Mouse (Mus musculus): ENCODE data around the gene Klc1. TPM values are rescaled to one million over a fixed set of nuclear protein-coding genes. Genes with fewer than 3 reads are reported as not detected.

The Klc1 gene
- total and polyA plus RNA-seq, 2 experiments: 17.4 to 18.8 TPM

DNA sequence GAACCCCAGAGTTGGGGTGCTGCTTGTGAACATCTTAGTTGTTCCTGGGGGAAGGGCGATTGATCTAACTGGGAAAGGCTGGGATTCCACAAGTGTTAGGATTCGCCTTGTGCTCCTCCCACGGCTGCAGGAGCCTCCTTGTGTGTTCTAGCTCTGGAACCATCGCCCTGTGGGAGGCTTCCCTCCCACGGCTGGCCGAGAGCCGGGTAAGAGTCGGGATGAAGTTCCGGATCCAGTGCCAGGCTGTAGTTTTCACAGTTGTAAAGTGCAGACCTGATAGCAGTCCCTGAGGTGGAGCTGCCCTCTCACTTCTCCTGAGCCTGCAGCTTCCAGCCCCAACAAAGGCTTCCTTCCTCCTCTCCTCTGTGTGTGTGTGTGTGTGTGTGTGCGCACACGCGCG is 57.9 kb downstream of the Klc1 start:
- peak overlapping the region; percentile 16; the same call in 1 of the 2 replicates for H3K4me3 ChIP-seq (ENCODE audit: insufficient read depth, low read depth, low read length)
- peaks cover 24% of the 10 kb centered on the region for H3K79me2 ChIP-seq (ENCODE audit: control insufficient read depth, insufficient read depth, low read length)
- TF ChIP-seq CTCF (IDR thresholded peaks at IDR 0.05; ENCODE audit: low read depth, low read length): no peak
- no peak for TF ChIP-seq POLR2A (IDR thresholded peaks at IDR 0.05; ENCODE audit: extremely low read depth, insufficient read depth, low read length)
- H3K4me1 ChIP-seq (ENCODE audit: control insufficient read depth, insufficient read depth, low read length): peaks cover 41% of the 10 kb centered on the region
- H3K36me3 ChIP-seq (ENCODE audit: control insufficient read depth, insufficient read depth, low read length): no peaks in the 10 kb centered on the region
- WGBS: 21% methylated on average over 13 of the region's 13 CpGs
- peak; percentile 62 for DNase-seq (ENCODE audit: extremely low read depth, low read depth, low spot score)
- no peaks in the 10 kb centered on the region for H3K27me3 ChIP-seq (ENCODE audit: control insufficient read depth, insufficient read depth, low read length)
- H3K9ac ChIP-seq (ENCODE audit: low read depth, low read length): peak overlapping the region; percentile 42
- H3K27ac ChIP-seq (replicated peaks; ENCODE audit: insufficient read depth, low read depth, low read length): peak overlapping the region; percentile 63

DNA sequence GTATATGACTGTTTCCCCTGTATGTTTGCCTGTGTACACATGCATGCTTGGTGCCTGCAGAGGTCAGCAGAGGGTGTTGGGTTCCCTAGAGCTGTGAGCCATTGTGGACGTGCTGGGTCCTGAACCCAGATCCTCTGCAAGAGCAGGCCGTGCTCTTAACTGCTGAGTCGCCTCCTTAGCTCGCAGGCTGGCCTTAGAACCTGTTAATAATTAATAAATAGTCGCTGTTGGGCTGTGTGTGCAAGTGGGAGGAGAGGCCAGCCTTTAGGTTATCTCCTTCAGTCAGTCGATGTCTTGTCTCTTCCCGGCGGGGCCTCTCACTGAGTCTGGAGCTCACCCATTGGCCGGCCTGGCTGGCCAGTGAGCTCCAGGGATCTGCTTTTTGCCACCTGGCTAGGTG is 58.3 kb downstream of the Klc1 start:
- Histone ChIP-seq H3K4me1 (ENCODE audit: control insufficient read depth, insufficient read depth, low read length) (peaks cover 41% of the 10 kb centered on the region), H3K4me3 (ENCODE audit: insufficient read depth, low read depth, low read length) (0 out of 2 replicates have a peak overlapping the region, but pooled peaks have one; percentile 16), H3K79me2 (ENCODE audit: control insufficient read depth, insufficient read depth, low read length) (peaks cover 25% of the 10 kb centered on the region), H3K9ac (ENCODE audit: low read depth, low read length) (peak overlapping the region; percentile 42; the same call in 1 of the 2 replicates), H3K36me3 (ENCODE audit: control insufficient read depth, insufficient read depth, low read length) (no peaks in the 10 kb centered on the region), H3K27ac (replicated peaks; ENCODE audit: insufficient read depth, low read depth, low read length) (peak overlapping the region; percentile 63), H3K27me3 (ENCODE audit: control insufficient read depth, insufficient read depth, low read length) (no peaks in the 10 kb centered on the region)
- DNase-seq (ENCODE audit: extremely low read depth, low read depth, low spot score): peak; percentile 85
- 13% methylated on average over 9 of the region's 9 CpGs for WGBS
- 0 out of 2 replicates have a peak, but pooled peaks have one; percentile 37 for TF ChIP-seq POLR2A (IDR thresholded peaks at IDR 0.05; ENCODE audit: extremely low read depth, insufficient read depth, low read length)
- no peak for TF ChIP-seq CTCF (IDR thresholded peaks at IDR 0.05; ENCODE audit: low read depth, low read length)

DNA sequence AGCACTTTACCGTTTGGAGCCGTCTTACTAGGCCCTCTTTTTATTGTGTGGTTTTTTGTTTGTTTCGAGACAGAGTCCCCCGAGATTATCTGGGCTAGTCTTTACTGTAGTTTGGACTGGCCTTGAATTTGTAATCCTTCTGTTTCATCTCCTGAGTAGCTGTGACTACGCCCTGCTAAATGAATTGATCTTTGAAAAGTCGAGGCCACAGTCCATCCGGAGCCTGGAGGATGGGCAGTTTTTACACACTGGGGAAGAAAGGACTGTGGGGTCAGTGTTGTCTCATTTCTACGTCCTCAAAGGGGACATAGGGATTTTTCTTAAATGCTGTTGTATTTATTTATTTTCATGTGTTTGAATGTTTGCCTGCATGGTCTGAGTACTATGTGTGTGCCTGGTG is 59.3 kb downstream of the Klc1 start:
- Histone ChIP-seq H3K27me3 (ENCODE audit: control insufficient read depth, insufficient read depth, low read length) (no peaks in the 10 kb centered on the region), H3K4me3 (ENCODE audit: insufficient read depth, low read depth, low read length) (no peak overlapping the region), H3K9ac (ENCODE audit: low read depth, low read length) (peak overlapping the region; percentile 16), H3K4me1 (ENCODE audit: control insufficient read depth, insufficient read depth, low read length) (peaks cover 37% of the 10 kb centered on the region), H3K79me2 (ENCODE audit: control insufficient read depth, insufficient read depth, low read length) (peaks cover 29% of the 10 kb centered on the region), H3K27ac (replicated peaks; ENCODE audit: insufficient read depth, low read depth, low read length) (peak overlapping the region; percentile 68), H3K36me3 (ENCODE audit: control insufficient read depth, insufficient read depth, low read length) (no peaks in the 10 kb centered on the region)
- 16% methylated on average over 8 of the region's 8 CpGs for WGBS
- no peak for TF ChIP-seq CTCF (IDR thresholded peaks at IDR 0.05; ENCODE audit: low read depth, low read length)
- no peak for TF ChIP-seq POLR2A (IDR thresholded peaks at IDR 0.05; ENCODE audit: extremely low read depth, insufficient read depth, low read length)
- DNase-seq (ENCODE audit: extremely low read depth, low read depth, low spot score): peak; percentile 72

- Histone ChIP-seq H3K27ac (replicated peaks; ENCODE audit: insufficient read depth, low read depth, low read length) (no peak overlapping the region), H3K36me3 (ENCODE audit: control insufficient read depth, insufficient read depth, low read length) (peaks cover 13% of the 10 kb centered on the region), H3K79me2 (ENCODE audit: control insufficient read depth, insufficient read depth, low read length) (peaks cover 29% of the 10 kb centered on the region), H3K27me3 (ENCODE audit: control insufficient read depth, insufficient read depth, low read length) (no peaks in the 10 kb centered on the region), H3K9ac (ENCODE audit: low read depth, low read length) (no peak overlapping the region), H3K4me1 (ENCODE audit: control insufficient read depth, insufficient read depth, low read length) (peaks cover 36% of the 10 kb centered on the region), H3K4me3 (ENCODE audit: insufficient read depth, low read depth, low read length) (no peak overlapping the region)
- WGBS: 25% methylated on average over 8 of the region's 8 CpGs
- TF ChIP-seq POLR2A (IDR thresholded peaks at IDR 0.05; ENCODE audit: extremely low read depth, insufficient read depth, low read length): no peak
- TF ChIP-seq CTCF (IDR thresholded peaks at IDR 0.05; ENCODE audit: low read depth, low read length): no peak
- DNase-seq (ENCODE audit: extremely low read depth, low read depth, low spot score): peak; percentile 73
These were observed 61.3 kb downstream of the Klc1 start for GRCm38 (mm10) chr12:111819936-111820335.

DNA sequence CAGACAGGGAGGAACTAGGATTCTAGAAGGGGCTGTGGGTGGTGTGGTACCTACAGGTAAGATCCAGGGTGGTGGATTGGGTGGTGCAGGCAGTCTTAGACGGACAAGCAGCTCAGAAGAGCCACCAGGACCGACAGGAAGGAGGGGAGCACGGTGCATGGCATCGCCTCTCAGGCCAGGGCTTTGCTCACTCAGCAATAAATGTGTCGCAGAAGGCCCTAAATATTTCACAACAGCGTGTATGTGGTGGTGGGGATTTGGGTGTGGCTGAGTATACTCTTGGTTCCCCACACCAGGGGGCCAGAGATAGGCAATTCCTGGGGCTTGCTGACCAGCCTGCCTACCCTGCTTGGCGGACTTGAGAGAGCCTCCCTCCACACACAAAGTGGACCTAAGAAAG is 62.1 kb downstream of the Klc1 start:
- WGBS: 56% methylated on average over 7 of the region's 7 CpGs
- no peak for TF ChIP-seq POLR2A (IDR thresholded peaks at IDR 0.05; ENCODE audit: extremely low read depth, insufficient read depth, low read length)
- TF ChIP-seq CTCF (IDR thresholded peaks at IDR 0.05; ENCODE audit: low read depth, low read length): no peak
- peaks cover 20% of the 10 kb centered on the region for H3K36me3 ChIP-seq (ENCODE audit: control insufficient read depth, insufficient read depth, low read length)

DNA sequence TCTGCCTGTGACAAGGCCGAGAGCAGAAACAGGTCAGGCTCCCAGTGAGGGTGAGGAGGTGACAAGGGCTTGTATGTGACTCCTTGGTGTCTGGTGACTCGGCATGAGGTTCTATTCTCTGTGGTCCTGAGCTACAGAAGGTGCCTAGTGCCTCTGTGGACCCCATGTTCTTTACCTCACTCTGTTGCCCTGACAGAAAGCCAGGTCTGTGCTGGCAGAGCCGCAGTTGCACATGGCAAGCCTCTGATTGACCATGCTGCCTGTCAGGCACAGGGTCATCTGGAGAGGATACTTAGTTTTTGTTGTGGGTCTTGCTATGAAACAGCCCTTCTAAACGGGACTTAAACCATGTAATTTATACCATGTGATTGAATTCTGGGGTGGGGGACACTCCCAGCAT is 63.3 kb downstream of the Klc1 start:
- Histone ChIP-seq H3K4me1 (ENCODE audit: control insufficient read depth, insufficient read depth, low read length) (peaks cover 19% of the 10 kb centered on the region), H3K9ac (ENCODE audit: low read depth, low read length) (no peak overlapping the region), H3K4me3 (ENCODE audit: insufficient read depth, low read depth, low read length) (no peak overlapping the region), H3K36me3 (ENCODE audit: control insufficient read depth, insufficient read depth, low read length) (peaks cover 30% of the 10 kb centered on the region), H3K27me3 (ENCODE audit: control insufficient read depth, insufficient read depth, low read length) (no peaks in the 10 kb centered on the region), H3K79me2 (ENCODE audit: control insufficient read depth, insufficient read depth, low read length) (peaks cover 29% of the 10 kb centered on the region), H3K27ac (replicated peaks; ENCODE audit: insufficient read depth, low read depth, low read length) (no peak overlapping the region)
- TF ChIP-seq CTCF (IDR thresholded peaks at IDR 0.05; ENCODE audit: low read depth, low read length) (no peak), POLR2A (IDR thresholded peaks at IDR 0.05; ENCODE audit: extremely low read depth, insufficient read depth, low read length) (no peak)
- 69% methylated on average over 4 of the region's 4 CpGs for WGBS
- no peak for DNase-seq (ENCODE audit: extremely low read depth, low read depth, low spot score)

More for the DNA sequence above, 62.1 kb downstream of the Klc1 start:
- peaks cover 29% of the 10 kb centered on the region for H3K79me2 ChIP-seq (ENCODE audit: control insufficient read depth, insufficient read depth, low read length)
- H3K4me1 ChIP-seq (ENCODE audit: control insufficient read depth, insufficient read depth, low read length): peaks cover 29% of the 10 kb centered on the region
- H3K9ac ChIP-seq (ENCODE audit: low read depth, low read length): no peak overlapping the region
- no peak overlapping the region for H3K4me3 ChIP-seq (ENCODE audit: insufficient read depth, low read depth, low read length)
- H3K27me3 ChIP-seq (ENCODE audit: control insufficient read depth, insufficient read depth, low read length): no peaks in the 10 kb centered on the region
- DNase-seq (ENCODE audit: extremely low read depth, low read depth, low spot score): no peak
- H3K27ac ChIP-seq (replicated peaks; ENCODE audit: insufficient read depth, low read depth, low read length): no peak overlapping the region

Measured in liver, adult 2 months (tissue).